Mouse (Mus musculus): ENCODE measurements around the gene Tcf7l2. TPM values are rescaled to one million over a fixed set of nuclear protein-coding genes. Genes with fewer than 3 reads are reported as not detected.

The Tcf7l2 gene
- total and polyA plus RNA-seq, 3 experiments: not detected

- TF ChIP-seq MXI1 (IDR thresholded peaks at IDR 0.05; ENCODE audit: low read depth, low read length): no peak
These were observed 27.6 kb upstream of the Tcf7l2 start (continued) for GRCm38 (mm10) chr19:55714015-55714414.

DNA sequence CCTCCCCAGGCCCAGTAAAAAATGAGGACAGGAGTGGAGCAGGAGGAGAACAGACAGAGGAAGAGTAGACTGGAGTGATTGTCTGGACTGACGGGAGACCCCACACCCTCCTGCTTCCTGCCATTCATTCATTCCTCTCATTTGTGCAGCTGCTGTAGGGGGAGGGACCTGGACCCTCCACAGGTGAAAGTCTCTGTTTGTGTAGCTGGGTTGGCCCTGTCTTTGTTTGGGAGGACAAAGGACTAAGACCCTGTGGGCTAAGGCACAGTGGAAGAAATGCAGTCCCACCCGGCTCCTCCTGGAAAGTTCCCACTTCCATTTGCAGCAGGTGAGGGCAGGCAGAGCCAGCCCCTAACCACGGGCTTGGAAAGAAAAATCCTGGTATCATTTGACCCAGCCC, 27.0 kb upstream of the Tcf7l2 start:
- no peak for DNase-seq (ENCODE audit: extremely low read depth)
- Histone ChIP-seq H3K36me3 (replicated peaks in 1 of 2; ENCODE audit: control insufficient read depth in 1 of 2, insufficient read depth in 1 of 2, low read length in 1 of 2) (no peaks in the 10 kb centered on the region), H3K4me3 (replicated peaks in 1 of 3; ENCODE audit: low read depth in 2 of 3, low read length in 2 of 3, poor library complexity in 1 of 3) (no peak overlapping the region), H3K4me1 (ENCODE audit: control insufficient read depth in 1 of 2, insufficient read depth in 2 of 2) (no peaks in the 10 kb centered on the region), H3K9ac (ENCODE audit: insufficient read depth, low read depth) (no peak overlapping the region), H3K27me3 (replicated peaks) (peaks cover 9% of the 10 kb centered on the region), H3K9me3 (replicated peaks; ENCODE audit: low read length) (no peaks in the 10 kb centered on the region), H3K27ac (ENCODE audit: insufficient read depth, low read depth) (no peak overlapping the region), H3K4me2 (ENCODE audit: insufficient read depth, low read depth, poor library complexity, severe bottlenecking) (no peak overlapping the region), H3K79me2 (replicated peaks; ENCODE audit: control insufficient read depth, extremely low read depth, insufficient read depth, poor library complexity, severe bottlenecking) (no peaks in the 10 kb centered on the region)
- in situ Hi-C loops (cut with MboI; ENCODE audit: low pct_ligation_motif_present, low pct_unique_long_range_greater_than_20kb, low sequenced_read_pairs): no loop called here
- TF ChIP-seq PAX5 (IDR thresholded peaks at IDR 0.05; ENCODE audit: low read length): no peak
- no peak for TF ChIP-seq ELF1 (IDR thresholded peaks at IDR 0.05; ENCODE audit: low read depth, low read length)
- TF ChIP-seq ZMIZ1 (IDR thresholded peaks at IDR 0.05; ENCODE audit: low read depth, low read length): no peak
- TF ChIP-seq ZKSCAN1 (IDR thresholded peaks at IDR 0.05; ENCODE audit: borderline replicate concordance, low read depth, low read length): no peak
- no peak for TF ChIP-seq MAFK (IDR thresholded peaks at IDR 0.05; ENCODE audit: insufficient replicate concordance, low read length)
- no peak for TF ChIP-seq RCOR1 (conservative IDR thresholded peaks at IDR 0.05; ENCODE audit: low read depth, low read length)
- TF ChIP-seq MEF2A (IDR thresholded peaks at IDR 0.05; ENCODE audit: borderline replicate concordance, low read depth, low read length): no peak
- TF ChIP-seq JUN (IDR thresholded peaks at IDR 0.05; ENCODE audit: insufficient read depth, low read depth, low read length): no peak
- no peak for TF ChIP-seq GABPA (IDR thresholded peaks at IDR 0.05; ENCODE audit: insufficient replicate concordance, low read depth, low read length)
- no peak for TF ChIP-seq ETS1 (conservative IDR thresholded peaks at IDR 0.05; ENCODE audit: low read depth, low read length)
- TF ChIP-seq ZNF384 (IDR thresholded peaks at IDR 0.05; ENCODE audit: low read depth, low read length): no peak
- dilution Hi-C loops (cut with MboI; ENCODE audit: extremely low pct_ligation_motif_present, extremely low pct_unique_long_range_greater_than_20kb, low sequenced_read_pairs): no loop called here

DNA sequence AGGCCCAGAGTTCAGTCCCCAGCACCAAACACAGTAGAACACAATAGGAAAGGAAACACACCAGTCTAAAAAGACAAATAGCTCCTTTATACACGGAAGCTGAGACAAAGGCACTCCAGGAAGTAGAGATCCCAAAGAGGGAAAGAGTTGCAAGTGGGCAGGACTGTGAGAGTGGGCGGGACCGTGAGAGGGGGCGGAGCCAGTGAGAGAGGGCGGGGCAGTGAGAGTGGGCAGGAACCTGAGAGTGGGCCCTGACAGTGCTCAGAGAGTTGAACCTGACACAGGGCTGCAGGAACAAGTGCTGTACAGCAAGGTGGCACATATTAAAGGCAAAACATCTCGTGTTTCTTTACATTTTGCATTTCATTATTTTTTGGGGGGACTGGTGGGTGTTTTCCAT, 22.5 kb upstream of the Tcf7l2 start:
- Histone ChIP-seq H3K27ac (ENCODE audit: insufficient read depth, low read depth) (no peak overlapping the region), H3K9ac (ENCODE audit: insufficient read depth, low read depth) (no peak overlapping the region), H3K79me2 (replicated peaks; ENCODE audit: control insufficient read depth, extremely low read depth, insufficient read depth, poor library complexity, severe bottlenecking) (no peaks in the 10 kb centered on the region), H3K27me3 (replicated peaks) (peaks cover 9% of the 10 kb centered on the region), H3K4me3 (replicated peaks in 1 of 3; ENCODE audit: low read depth in 2 of 3, low read length in 2 of 3, poor library complexity in 1 of 3) (no peak overlapping the region), H3K9me3 (replicated peaks; ENCODE audit: low read length) (no peaks in the 10 kb centered on the region), H3K36me3 (replicated peaks in 1 of 2; ENCODE audit: control insufficient read depth in 1 of 2, insufficient read depth in 1 of 2, low read length in 1 of 2) (no peaks in the 10 kb centered on the region), H3K4me1 (ENCODE audit: control insufficient read depth in 1 of 2, insufficient read depth in 2 of 2) (no peaks in the 10 kb centered on the region), H3K4me2 (ENCODE audit: insufficient read depth, low read depth, poor library complexity, severe bottlenecking) (no peak overlapping the region)
- TF ChIP-seq JUN (IDR thresholded peaks at IDR 0.05; ENCODE audit: insufficient read depth, low read depth, low read length) (no peak), MAX (IDR thresholded peaks at IDR 0.05; ENCODE audit: low read length) (no peak), MAZ (IDR thresholded peaks at IDR 0.05; ENCODE audit: low read depth, low read length) (no peak), ZMIZ1 (IDR thresholded peaks at IDR 0.05; ENCODE audit: low read depth, low read length) (no peak), RCOR1 (conservative IDR thresholded peaks at IDR 0.05; ENCODE audit: low read depth, low read length) (no peak), SIN3A (IDR thresholded peaks at IDR 0.05; ENCODE audit: low read length) (no peak), MYC (IDR thresholded peaks at IDR 0.05; ENCODE audit: low read depth, low read length) (no peak), ZC3H11A (IDR thresholded peaks at IDR 0.05; ENCODE audit: low read depth, low read length) (no peak), EP300 (IDR thresholded peaks at IDR 0.05; ENCODE audit: low read length) (no peak), POLR2AphosphoS2 (IDR thresholded peaks at IDR 0.05; ENCODE audit: low read depth, low read length) (no peak), MAFK (IDR thresholded peaks at IDR 0.05; ENCODE audit: insufficient replicate concordance, low read length) (no peak), TCF12 (IDR thresholded peaks at IDR 0.05; ENCODE audit: low read depth, low read length) (no peak), UBTF (IDR thresholded peaks at IDR 0.05; ENCODE audit: low read depth, low read length) (no peak)
- in situ Hi-C loops (cut with MboI; ENCODE audit: low pct_ligation_motif_present, low pct_unique_long_range_greater_than_20kb, low sequenced_read_pairs) (no loop called here), dilution Hi-C loops (cut with MboI; ENCODE audit: extremely low pct_ligation_motif_present, extremely low pct_unique_long_range_greater_than_20kb, low sequenced_read_pairs) (no loop called here)
- no peak for DNase-seq (ENCODE audit: extremely low read depth)

Data from CH12.LX (cell line).